Mouse (Mus musculus) heart, postnatal 0 days (tissue): ENCODE measurements at regions not wholly inside any gene's neighbourhood (a gene's known extent, or its start where the extent isn't known, plus 50 kb on each side); places are given as distances from the start of the nearest gene placed in this dataset.

ENCODE experiments used
- CTCF ChIP-seq: IDR thresholded peaks from 2 replicates; pipeline ENCODE4 v1.5.1; 2016; ENCODE audit warnings: antibody characterized with exemption, control low read depth, low read depth
- EP300 ChIP-seq: IDR thresholded peaks from 2 replicates; pipeline ENCODE4 v1.6.1; 2016; ENCODE audit warnings: antibody characterized with exemption, low read depth

DNA sequence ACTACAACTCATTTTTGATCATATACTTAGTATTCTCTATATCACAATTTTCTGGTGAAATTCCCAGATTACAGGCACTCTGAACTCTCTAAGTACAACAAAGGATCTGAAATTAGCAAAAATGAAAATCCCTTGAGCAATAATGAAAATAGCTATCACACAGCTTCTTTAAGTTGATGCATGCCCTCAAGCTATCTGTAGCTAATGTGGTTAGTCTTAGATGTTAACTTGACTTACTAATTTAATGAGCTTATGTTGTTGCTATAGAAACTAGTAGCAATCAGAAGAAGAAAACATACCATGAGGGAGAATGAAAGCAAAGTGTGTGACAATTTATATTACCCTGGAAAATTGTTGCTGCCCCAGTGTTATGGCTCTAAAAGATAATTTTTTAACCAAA lies 368.7 kb downstream of the Kcna4 start:
- TF ChIP-seq CTCF: no peak
- TF ChIP-seq EP300: no peak
